Mouse (Mus musculus): ENCODE measurements around the gene Tmem51. TPM values are rescaled to one million over a fixed set of nuclear protein-coding genes. Genes with fewer than 3 reads are reported as not detected.

Gene Tmem51
- 13.4 TPM in 1 of 2 replicates, not detected in the other for polyA plus RNA-seq (2012; ENCODE audit: insufficient read depth, low replicate concordance)

DNA sequence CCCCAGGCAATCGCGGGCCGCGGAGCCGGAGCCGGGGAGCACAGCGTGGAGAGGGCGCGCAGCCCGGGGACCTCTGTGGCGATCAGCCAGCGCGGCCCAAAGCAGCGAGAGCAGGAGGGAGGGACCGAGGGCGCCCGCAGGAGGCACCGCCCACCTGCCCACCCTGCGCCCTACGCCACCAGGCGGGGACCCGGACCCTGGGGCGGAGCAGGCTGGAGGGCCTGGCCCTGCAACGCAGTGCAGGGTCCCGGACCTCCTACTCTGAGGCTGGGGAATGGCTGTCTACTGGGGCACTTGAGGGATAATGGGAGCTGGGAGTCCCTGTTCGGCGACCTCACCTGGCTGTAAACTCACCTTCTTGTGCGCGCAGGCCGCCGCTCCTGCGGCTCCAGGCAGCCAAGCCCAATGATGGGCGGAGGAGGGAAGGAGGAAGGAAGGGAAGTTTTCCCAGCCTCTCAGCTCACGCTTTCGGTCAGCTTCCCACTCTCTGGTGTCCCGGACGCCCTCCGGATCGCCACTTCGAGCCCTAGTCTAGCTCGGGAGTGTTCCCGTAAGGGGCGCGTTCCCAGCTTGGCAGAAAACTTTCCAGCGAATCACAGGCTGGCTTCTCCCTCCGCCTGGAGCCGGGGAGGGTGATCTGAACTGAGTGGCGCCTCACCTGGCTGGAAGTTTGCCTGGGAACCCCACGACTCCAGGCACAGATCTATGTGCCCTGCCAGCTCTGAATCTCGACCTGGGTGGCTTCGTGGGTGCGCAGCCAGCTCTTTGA is at the start of gene Tmem51:
Gene Tmem51, minus strand, starts transcription at position 174 of the 769 bp plus-strand sequence.
- Histone ChIP-seq H3K36me3 (replicated peaks; ENCODE audit: low read length) (no peaks in the 10 kb centered on the region), H3K4me1 (peaks cover 23% of the 10 kb centered on the region), H3K9me3 (peaks cover 15% of the 10 kb centered on the region), H3K27me3 (replicated peaks) (peaks cover 88% of the 10 kb centered on the region), H3K4me3 (replicated peaks) (peak within 1 kb of the TSS; percentile 89)
- TF ChIP-seq GATA1 (IDR thresholded peaks at IDR 0.05; ENCODE audit: borderline replicate concordance, low read length) (no peak), FLI1 (IDR thresholded peaks at IDR 0.05; ENCODE audit: low read length) (no peak)

DNA sequence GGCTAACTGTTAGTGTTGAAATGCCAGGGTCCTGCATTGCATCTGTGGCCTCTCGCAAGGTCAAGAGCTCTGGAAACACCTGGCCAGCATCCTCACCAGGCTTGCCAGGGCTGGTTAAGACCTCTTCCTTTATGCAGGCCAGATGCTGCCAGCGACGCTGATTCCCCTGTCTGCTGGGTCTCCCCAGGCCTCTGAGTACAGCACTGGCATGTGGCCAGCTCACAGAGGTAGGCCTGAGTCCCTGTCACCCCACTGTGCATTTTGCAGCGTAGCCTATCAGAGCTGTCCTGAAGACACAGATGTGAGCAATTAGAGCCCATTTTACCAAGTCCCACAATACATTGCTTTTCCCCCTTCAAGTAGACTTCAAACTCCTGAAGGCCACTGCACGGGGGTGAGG is 46.1 kb upstream of the Tmem51 start:
- Histone ChIP-seq H3K27me3 (replicated peaks) (peaks cover 66% of the 10 kb centered on the region), H3K4me1 (peaks cover 61% of the 10 kb centered on the region), H3K9me3 (0 out of 2 replicates have a peak, but pooled peaks cover 5% of the 10 kb centered on the region), H3K4me3 (replicated peaks) (no peak overlapping the region), H3K36me3 (replicated peaks; ENCODE audit: low read length) (no peaks in the 10 kb centered on the region)
- TF ChIP-seq FLI1 (IDR thresholded peaks at IDR 0.05; ENCODE audit: low read length): no peak
- TF ChIP-seq GATA1 (IDR thresholded peaks at IDR 0.05; ENCODE audit: borderline replicate concordance, low read length): no peak

DNA sequence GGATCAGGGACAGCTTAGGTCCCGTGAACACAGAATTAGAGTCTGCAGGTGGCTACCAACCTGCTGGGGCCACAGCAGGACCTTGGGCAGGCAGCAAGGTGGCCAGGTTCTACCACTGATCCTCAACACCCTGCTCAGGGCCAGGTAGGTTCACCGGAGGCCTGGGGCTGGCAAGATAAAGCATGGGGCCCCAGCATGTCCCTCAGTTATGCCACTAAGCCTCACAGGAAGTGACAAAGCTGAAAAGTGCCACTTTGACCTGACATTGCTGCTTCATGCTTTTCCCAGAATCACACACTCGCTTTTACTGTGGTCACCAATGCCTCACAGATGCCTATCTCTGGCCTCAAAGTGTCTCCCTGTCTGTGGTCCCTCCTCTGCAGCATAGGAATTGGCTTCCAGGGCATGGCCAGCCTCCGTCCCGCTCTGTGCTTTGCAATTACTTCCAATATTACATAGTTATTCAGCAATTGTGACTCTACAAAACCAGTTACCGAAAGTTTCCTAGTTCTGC is 43.2 kb upstream of the Tmem51 start:
- H3K27me3 ChIP-seq (replicated peaks): peaks cover 59% of the 10 kb centered on the region
- peak; percentile 79; the same call in 2 of the 3 replicates for TF ChIP-seq GATA1 (IDR thresholded peaks at IDR 0.05; ENCODE audit: borderline replicate concordance, low read length)
- no peak for TF ChIP-seq FLI1 (IDR thresholded peaks at IDR 0.05; ENCODE audit: low read length)
- H3K4me3 ChIP-seq (replicated peaks): peak overlapping the region; percentile 83
- H3K36me3 ChIP-seq (replicated peaks; ENCODE audit: low read length): no peaks in the 10 kb centered on the region
- H3K4me1 ChIP-seq: peaks cover 59% of the 10 kb centered on the region
- 0 out of 2 replicates have a peak, but pooled peaks cover 8% of the 10 kb centered on the region for H3K9me3 ChIP-seq

DNA sequence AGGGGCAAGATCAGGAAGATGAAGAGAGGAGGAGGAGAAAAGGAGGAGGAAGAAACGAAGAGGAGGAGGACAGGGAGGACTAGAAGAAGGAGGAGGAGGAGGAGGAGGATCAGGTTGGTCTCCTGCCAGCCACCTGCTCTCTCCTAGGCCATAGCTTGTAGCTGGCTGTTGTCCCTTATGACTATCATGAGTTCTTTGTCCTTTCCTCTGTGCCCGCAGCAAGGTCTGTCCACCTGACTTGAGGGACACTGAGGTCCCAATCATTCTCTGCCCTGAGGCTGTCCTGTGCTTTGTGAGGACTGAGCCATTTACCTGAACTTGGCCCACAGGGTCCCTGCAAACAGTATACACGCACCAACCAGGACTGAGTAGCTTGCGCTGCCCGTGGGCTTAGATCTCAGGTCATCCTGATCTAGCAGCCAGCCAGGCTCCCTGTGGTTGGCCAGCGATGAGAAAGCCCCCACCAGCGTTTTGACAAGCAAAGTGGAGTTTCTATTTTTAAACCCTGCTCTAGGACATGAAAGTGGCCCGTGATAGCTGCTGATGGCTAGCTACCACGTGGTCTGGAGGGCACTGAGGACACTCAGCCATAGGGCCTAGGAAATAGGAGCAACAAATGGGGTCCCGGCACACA is 42.7 kb upstream of the Tmem51 start:
- H3K27me3 ChIP-seq (replicated peaks): peaks cover 59% of the 10 kb centered on the region
- 0 out of 2 replicates have a peak, but pooled peaks cover 8% of the 10 kb centered on the region for H3K9me3 ChIP-seq
- peaks cover 59% of the 10 kb centered on the region for H3K4me1 ChIP-seq
- no peaks in the 10 kb centered on the region for H3K36me3 ChIP-seq (replicated peaks; ENCODE audit: low read length)
- H3K4me3 ChIP-seq (replicated peaks): peak overlapping the region; percentile 83
- TF ChIP-seq FLI1 (IDR thresholded peaks at IDR 0.05; ENCODE audit: low read length) (no peak), GATA1 (IDR thresholded peaks at IDR 0.05; ENCODE audit: borderline replicate concordance, low read length) (no peak)

DNA sequence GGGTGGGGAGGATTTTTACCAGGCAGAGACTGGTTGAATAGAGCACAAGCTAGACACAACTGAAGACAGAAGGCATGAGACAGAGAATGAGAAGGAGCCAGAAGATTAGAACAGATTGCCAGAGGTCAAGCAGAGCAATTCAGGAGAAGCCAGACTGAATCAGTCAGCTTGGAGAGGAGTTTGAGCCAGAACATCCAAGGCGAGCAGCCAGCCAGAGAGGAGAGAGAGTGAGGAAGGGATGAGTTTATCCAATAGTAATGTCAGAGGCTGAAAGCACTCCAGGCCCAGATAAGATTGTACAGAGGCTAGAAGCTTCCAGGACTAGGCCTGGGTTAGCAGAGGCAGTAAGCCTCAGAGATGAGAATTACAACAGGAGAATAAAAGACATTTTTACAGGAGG is 37.1 kb upstream of the Tmem51 start:
- no peaks in the 10 kb centered on the region for H3K36me3 ChIP-seq (replicated peaks; ENCODE audit: low read length)
- no peak for TF ChIP-seq FLI1 (IDR thresholded peaks at IDR 0.05; ENCODE audit: low read length)
- no peak for TF ChIP-seq GATA1 (IDR thresholded peaks at IDR 0.05; ENCODE audit: borderline replicate concordance, low read length)
- 0 out of 2 replicates have a peak, but pooled peaks cover 3% of the 10 kb centered on the region for H3K9me3 ChIP-seq
- no peak overlapping the region for H3K4me3 ChIP-seq (replicated peaks)
- H3K4me1 ChIP-seq: peaks cover 18% of the 10 kb centered on the region
- peaks cover 76% of the 10 kb centered on the region for H3K27me3 ChIP-seq (replicated peaks)

DNA sequence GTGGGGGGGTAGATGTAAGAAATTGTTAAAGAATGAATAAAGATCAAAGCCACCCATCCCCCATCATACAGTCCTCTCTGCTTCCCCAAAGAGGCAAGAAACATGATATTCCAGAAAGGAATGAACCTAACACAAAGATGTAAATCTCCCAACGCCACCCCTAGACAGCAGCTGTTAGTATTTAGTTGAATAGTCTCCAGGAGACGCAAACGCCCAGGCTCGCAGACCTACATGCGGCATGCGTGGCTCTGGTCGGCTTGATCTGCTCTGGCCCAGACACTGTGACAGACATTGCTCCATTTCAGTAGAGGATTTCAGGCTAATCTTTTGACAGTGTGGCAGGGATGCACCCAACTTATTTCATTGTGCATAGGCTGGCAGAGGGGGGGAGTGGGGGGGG is 34.4 kb upstream of the Tmem51 start:
- Histone ChIP-seq H3K4me1 (peaks cover 5% of the 10 kb centered on the region; the same call in 1 of the 2 replicates), H3K36me3 (replicated peaks; ENCODE audit: low read length) (no peaks in the 10 kb centered on the region), H3K4me3 (replicated peaks) (no peak overlapping the region), H3K9me3 (no peaks in the 10 kb centered on the region), H3K27me3 (replicated peaks) (peaks cover 82% of the 10 kb centered on the region)
- TF ChIP-seq GATA1 (IDR thresholded peaks at IDR 0.05; ENCODE audit: borderline replicate concordance, low read length): no peak
- TF ChIP-seq FLI1 (IDR thresholded peaks at IDR 0.05; ENCODE audit: low read length): no peak

DNA sequence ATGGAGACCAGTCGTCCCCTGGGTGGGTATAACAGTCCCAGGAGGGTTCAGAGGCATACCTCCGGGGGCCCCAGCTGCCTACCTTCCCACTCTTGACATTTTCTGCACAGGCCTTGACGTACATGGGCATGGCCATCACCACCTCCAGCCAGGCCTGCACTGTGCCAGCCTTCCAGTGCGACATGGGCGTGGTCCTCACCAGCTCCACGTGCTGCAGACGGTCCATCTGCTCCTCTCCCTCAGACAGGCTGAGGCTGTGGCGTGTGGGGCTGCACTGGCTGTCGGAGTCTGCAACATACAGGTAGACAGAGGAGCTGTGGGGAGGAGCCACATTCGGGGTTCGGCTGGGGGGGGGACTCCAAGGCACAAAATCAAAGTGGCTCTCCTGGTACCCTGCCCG is 33.9 kb upstream of the Tmem51 start:
- Histone ChIP-seq H3K9me3 (no peaks in the 10 kb centered on the region), H3K4me3 (replicated peaks) (peak overlapping the region; percentile 64), H3K4me1 (peaks cover 5% of the 10 kb centered on the region; the same call in 1 of the 2 replicates), H3K27me3 (replicated peaks) (peaks cover 84% of the 10 kb centered on the region), H3K36me3 (replicated peaks; ENCODE audit: low read length) (no peaks in the 10 kb centered on the region)
- TF ChIP-seq FLI1 (IDR thresholded peaks at IDR 0.05; ENCODE audit: low read length): no peak
- TF ChIP-seq GATA1 (IDR thresholded peaks at IDR 0.05; ENCODE audit: borderline replicate concordance, low read length): no peak

DNA sequence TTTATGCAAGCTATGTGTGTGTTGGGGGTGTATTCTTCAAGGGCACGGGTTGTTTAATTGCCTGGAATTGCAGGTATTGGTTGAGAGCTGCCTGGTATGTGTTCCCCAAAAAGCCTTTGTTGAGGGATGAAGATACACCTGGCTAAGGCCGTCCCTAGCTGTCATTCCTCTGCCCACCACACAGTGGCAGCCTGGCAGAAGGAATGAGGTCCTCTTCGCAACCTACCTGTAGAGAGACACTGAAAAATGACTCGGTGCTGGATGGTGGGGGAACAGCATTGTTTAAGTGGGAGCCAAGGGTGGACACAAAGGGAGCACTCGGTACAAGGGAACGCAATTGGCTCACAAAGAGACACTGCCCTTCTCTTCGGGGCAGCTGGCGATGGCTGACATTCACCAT is 29.2 kb upstream of the Tmem51 start:
- no peaks in the 10 kb centered on the region for H3K36me3 ChIP-seq (replicated peaks; ENCODE audit: low read length)
- H3K27me3 ChIP-seq (replicated peaks): peaks cover 77% of the 10 kb centered on the region
- TF ChIP-seq GATA1 (IDR thresholded peaks at IDR 0.05; ENCODE audit: borderline replicate concordance, low read length): no peak
- no peak for TF ChIP-seq FLI1 (IDR thresholded peaks at IDR 0.05; ENCODE audit: low read length)
- H3K4me3 ChIP-seq (replicated peaks): no peak overlapping the region
- H3K9me3 ChIP-seq: peaks cover 18% of the 10 kb centered on the region
- no peaks in the 10 kb centered on the region for H3K4me1 ChIP-seq

DNA sequence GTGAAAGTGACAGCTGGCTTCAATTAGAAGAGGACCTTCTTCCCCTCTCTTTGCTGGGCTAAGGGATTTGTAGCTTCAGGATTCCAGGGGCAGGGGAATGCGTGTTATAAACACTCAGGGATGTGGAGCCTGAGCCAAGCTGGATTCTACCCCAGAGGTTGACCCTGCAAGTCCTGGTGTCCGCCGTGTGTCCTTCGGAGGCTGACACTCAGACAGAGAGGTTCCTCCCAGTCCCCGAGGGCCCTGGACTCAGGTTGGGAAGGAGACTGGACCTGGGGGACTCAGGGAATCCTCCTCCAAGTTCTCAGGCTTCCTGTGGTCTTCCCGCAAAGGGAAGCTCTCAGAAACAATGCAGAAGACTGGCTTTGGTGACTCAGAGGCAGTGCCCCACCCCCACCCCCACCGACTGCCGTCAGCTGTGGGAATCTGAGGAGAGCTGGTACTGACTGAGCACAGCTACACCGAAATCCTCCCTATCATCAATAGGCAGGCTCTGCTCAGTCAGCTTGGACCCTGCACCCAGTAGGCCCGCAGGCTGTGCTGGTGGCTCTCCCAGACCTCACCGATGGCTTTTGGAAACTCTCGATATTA is 19.1 kb upstream of the Tmem51 start:
- TF ChIP-seq FLI1 (IDR thresholded peaks at IDR 0.05; ENCODE audit: low read length) (no peak), GATA1 (IDR thresholded peaks at IDR 0.05; ENCODE audit: borderline replicate concordance, low read length) (no peak)
- no peaks in the 10 kb centered on the region for H3K36me3 ChIP-seq (replicated peaks; ENCODE audit: low read length)
- peaks cover 8% of the 10 kb centered on the region for H3K9me3 ChIP-seq
- no peak overlapping the region for H3K4me3 ChIP-seq (replicated peaks)
- peaks cover 79% of the 10 kb centered on the region for H3K27me3 ChIP-seq (replicated peaks)
- peaks cover 13% of the 10 kb centered on the region for H3K4me1 ChIP-seq
